Mouse (Mus musculus) left cerebral cortex, postnatal 14 days (tissue): ENCODE measurements around the gene Ptprh. TPM values are rescaled to one million over a fixed set of nuclear protein-coding genes. Genes with fewer than 3 reads are reported as not detected.
"Not testable (repeated sequence)": the region's sequence is repeated elsewhere in the genome, so short reads cannot be mapped to it uniquely, and the experiment has no call there.

Source experiments
- DNase-seq, 2 experiments: peaks; one replicate each; pipeline ENCODE4 v3.0.0; 2021 to 2022; ENCODE audit warnings: low spot score in 2 of 2, mixed read lengths in 1 of 2
- intact Hi-C: fragments of 180-260 bp; cut with DNase I; formaldehyde crosslinking; loops from one replicate; pipeline ENCODE4 v1.15.1; 2025
- total RNA-seq, 2 experiments: library from RNA; stranded (reverse); gene quantifications; 2 replicates each; pipeline ENCODE4 v1.2.3; 2021

Gene Ptprh
- total RNA-seq, 2 experiments from 2014 or later: 0.57 to 0.93 TPM

GRCm38 (mm10) chr7:4612386-4612785 lies 8.5 kb upstream of the Ptprh start:
- no peak for DNase-seq
- intact Hi-C loops: no loop called here

GRCm38 (mm10) chr7:4611921-4612341 lies 8.1 kb upstream of the Ptprh start:
- no peak for DNase-seq
- intact Hi-C loops: no loop called here

DNA sequence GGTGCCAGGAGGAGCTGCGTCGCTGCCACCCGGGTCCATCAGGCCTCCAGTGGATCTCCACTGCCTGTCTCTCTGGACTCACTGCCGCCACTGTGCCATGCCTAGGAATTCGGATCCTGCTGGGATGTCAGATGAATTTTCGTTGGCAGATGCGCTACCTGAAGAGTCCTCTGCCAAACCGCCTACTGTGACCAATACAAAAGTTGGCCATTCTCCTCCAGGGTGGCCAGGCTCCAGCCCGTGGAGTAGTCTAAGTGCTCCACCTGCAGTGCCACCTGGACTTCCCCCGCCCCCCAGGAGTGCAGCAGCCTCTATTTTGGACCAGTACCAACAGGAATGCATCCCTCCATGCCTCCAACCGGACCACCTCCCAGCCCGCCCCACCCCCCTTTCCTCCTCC lies 7.7 kb upstream of the Ptprh start:
- intact Hi-C loops: no loop called here
- DNase-seq: no peak

- DNase-seq: no peak
Measured at GRCm38 (mm10) chr7:4608002-4608401, 4.2 kb upstream of the Ptprh start.

DNA sequence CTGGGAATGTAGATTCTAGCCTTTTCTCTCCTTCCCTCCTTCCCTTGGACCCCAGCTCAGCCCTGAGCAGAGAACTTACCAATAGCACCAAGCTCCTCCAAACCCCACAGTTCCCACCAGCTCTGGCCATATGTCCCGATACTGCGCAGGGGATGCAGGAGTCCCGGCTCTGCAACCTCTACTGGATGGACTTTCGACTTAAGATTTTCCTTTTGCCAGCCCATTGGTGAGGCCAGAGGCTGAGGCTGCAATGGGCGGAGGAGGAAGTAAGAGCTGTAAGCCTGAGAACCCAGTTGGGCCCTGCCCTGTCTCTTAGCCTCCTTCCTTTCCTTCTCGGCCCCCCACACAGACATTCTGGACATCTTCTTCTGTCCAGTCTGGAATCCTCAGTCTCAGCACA lies 872 bp downstream of the Ptprh start:
- DNase-seq: no peak
- intact Hi-C loops: no loop called here

More at GRCm38 (mm10) chr7:4608002-4608401, 4.2 kb upstream of the Ptprh start:
- intact Hi-C loops: no loop called here

DNA sequence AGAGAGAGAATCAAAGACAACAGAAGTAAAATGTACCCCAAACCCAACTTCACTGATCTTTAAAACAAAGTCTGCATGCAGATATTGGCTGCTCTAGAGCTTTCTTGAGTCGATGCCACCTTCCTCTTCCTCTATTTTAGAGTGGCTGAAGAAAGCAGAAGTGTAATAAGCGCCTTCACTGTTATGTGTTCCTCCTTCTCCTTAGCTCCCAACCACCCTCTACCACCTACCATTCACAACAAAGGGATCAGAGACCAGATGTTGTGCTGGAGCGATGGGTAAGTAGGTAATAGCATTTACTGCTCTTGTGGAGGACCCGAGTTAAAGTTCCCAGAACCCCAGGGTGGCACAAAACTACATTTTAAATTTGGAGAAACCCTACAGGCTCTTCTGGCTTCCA lies 6.8 kb downstream of the Ptprh start:
- DNase-seq, intact Hi-C loops: not testable (repeated sequence)

DNA sequence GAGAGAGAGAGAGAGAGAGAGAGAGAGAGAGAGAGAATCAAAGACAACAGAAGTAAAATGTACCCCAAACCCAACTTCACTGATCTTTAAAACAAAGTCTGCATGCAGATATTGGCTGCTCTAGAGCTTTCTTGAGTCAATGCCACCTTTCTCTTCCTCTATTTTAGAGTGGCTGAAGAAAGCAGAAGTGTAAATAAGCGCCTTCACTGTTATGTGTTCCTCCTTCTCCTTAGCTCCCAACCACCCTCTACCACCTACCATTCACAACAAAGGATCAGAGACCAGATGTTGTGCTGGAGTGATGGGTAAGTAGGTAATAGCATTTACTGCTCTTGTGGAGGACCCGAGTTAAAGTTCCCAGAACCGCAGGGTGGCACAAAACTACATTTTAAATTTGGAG lies 22.4 kb downstream of the Ptprh start:
- intact Hi-C loops, DNase-seq: not testable (repeated sequence)

- intact Hi-C loops, DNase-seq: not testable (repeated sequence)
Measured at GRCm38 (mm10) chr7:4572361-4572760, 31.5 kb downstream of the Ptprh start.

- intact Hi-C loops: loop anchor here (5.0 kb wide), 1 partner anchor 60 kb away; no protein-coding TSS in a partner anchor
- DNase-seq: no peak
Measured at GRCm38 (mm10) chr7:4562660-4563059, 41.2 kb downstream of the Ptprh start.

DNA sequence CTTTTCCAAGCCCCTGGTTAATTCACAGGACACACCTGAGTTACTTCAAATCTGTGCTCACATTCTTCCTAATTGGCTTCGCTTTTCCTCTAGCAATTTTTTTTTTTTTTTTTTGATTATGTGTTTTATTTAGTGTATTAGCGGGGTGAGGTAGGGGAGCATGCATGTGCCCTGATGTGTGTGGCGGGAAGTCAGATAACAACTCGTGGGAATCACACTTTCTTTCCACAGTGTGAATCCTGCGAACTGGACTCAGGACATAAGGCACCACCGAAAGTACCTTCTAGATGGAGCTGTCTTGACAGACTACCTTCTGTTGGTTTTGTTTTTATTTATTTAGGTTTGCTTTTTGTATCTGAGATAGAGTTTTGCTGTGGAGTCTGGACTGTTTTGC lies 46.7 kb downstream of the Ptprh start:
- intact Hi-C loops: loop anchor here (5.0 kb wide), 2 partner anchors 85 to 250 kb away; no protein-coding TSS in a partner anchor
- no peak for DNase-seq

GRCm38 (mm10) chr7:4556256-4557166 lies 47.3 kb downstream of the Ptprh start:
- DNase-seq: peak; percentile 85 to 91
- intact Hi-C loops: loop anchor here (5.0 kb wide), 2 partner anchors 86 to 251 kb away; no protein-coding TSS in a partner anchor

DNA sequence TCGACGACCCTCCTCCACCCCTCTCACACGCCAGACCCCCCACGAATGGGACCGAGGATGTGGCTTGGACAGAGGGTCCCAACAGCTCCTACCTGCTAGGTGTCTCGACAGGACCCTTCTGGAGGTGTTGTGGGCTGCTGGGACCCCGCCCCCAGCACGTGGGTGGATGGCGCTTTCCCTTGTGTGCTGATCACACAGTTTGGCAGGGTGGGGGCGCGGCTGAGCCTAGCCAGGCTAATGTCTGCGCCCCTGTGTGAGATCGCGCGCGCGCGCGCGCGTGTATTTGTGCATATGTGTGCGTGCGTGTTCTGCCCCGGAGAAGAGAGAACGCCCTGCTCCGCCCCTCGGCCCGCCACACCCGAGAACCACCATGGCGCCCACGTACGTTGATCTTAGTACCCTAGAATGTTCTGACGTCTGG lies 56.6 kb downstream of the Ptprh start, which contains the start of gene Syt5:
TSS of gene Syt5 (minus strand) at position 321 of the 421 bp plus-strand sequence.
- intact Hi-C loops: no loop called here
- peak; percentile 77 to 87 for DNase-seq

- peak; percentile 97 to 99 for DNase-seq
- intact Hi-C loops: no loop called here
Measured at GRCm38 (mm10) chr7:4546591-4547131, 57.2 kb downstream of the Ptprh start.

GRCm38 (mm10) chr7:4546050-4546449 lies 57.8 kb downstream of the Ptprh start:
- intact Hi-C loops: no loop called here
- no peak for DNase-seq

DNA sequence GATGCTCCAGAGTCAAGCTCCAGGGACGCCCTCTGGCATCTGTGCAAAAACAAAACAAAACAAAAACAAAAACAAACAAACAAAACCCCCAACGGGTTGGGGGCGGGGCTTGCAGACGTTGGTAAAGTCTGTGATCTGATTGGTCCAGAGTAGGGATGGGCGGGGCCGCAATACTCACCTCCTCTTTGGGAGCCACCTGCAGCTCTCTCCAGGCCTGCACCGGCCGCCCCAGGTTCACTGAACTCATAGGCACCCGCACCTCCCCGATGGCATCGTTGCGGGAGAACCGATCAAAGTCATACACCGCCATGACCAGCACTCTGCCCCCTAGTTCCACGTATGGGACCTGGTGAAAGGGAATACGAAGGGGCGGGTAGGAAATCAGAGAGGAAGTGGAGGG lies 61.8 kb downstream of the Ptprh start:
- intact Hi-C loops: no loop called here
- no peak for DNase-seq

DNA sequence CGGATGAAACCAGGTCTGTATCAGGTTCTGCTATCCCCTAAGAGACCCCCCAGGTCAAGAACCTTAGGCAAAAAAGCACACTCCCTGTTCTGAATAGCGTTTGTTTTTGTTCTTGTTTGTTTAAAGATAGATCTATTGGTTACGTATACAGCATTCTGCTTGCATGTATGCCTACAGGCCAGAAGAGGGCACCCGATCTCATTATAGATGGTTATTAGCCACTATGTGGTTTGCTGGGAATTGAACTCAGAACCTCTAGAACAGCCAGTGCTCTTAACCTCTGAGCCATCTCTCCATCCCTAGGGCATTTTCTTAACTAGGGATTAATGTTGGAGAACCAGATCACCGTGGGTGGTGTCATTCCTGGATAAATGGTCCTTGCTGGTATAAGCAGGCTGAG lies 62.5 kb downstream of the Ptprh start:
- intact Hi-C loops: no loop called here
- no peak for DNase-seq

- intact Hi-C loops: no loop called here
- DNase-seq: no peak
Measured at GRCm38 (mm10) chr7:4539019-4539418, 64.8 kb downstream of the Ptprh start.

DNA sequence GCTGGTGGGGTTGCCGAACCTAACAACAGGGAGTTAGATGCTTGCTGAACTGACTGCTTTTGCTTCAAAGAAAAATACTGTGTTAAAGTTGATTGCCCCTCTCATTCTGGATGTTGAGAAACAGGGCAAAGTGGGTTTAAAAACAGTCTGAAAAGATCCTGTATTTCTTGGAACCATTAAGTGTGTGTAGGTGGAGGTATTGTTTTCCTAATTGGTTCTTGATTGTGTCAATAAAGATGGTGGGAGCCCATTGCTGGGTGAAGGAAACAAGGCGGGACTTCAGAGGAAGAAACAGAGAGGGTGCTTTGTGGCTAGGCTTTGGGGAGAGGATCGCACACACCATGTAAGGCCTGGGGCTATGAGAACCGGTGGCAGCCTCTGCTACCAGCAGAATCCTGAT lies 66.7 kb downstream of the Ptprh start:
- intact Hi-C loops: no loop called here
- DNase-seq: no peak

DNA sequence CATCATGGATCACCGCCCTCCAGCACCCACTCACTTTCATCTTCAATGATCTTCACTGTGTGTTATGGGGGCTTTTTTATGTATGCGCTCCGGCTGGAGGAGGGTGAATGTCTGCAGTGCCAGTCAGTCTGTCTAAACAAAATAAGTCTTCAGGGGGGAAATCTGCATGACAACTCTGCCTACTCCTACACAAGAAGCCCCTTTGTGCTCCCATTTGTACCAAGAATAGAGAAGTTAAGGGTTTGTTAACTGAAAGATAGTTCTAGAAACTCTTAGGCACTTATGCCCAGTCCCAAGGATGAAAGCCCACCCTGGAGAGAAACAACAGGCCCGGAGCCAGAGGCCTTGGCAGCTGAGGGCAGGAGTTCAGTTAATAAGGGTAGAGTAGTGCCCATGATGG lies 67.5 kb downstream of the Ptprh start:
- intact Hi-C loops: no loop called here
- DNase-seq: no peak

DNA sequence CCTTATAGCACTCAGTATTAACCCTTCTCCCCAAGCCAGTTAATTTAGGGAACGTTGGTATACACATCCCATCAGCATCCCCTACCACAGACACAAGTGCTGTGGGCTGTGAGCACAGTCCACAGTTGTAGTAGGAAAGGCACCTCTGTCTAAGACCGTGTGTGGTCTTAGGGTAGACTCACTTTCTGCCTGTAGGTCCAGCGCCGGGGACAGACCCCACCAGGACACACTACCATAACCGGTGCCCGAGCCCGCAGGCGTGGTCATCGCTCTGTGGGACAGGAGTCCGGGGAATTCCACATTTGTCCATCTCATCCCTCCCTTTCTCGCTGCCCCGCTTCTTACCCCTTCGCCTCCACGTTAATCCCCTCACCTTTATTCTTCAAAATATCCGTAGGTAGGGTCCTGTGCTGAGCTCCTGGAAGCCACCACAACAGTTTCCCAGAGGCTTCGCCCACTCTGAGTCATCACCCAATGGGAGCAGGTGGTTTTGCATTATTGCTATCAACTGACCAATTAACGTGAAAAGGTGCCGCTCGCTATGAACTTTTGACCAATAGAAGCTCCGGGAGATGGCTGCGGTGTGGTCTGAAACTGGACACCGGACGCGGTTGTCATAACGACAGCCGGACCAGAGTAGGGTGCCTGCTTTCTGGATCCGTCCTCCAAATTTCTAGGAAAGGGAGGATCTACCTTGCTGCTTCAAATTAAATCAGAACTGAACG lies 71.7 kb downstream of the Ptprh start, which contains the start of gene Dnaaf3:
TSS of gene Dnaaf3 (minus strand) at position 449 of the 725 bp plus-strand sequence.
- intact Hi-C loops: no loop called here
- DNase-seq: no peak
